Mouse (Mus musculus): ENCODE measurements at regions not wholly inside any gene's neighbourhood (a gene's known extent, or its start where the extent isn't known, plus 50 kb on each side); places are given as distances from the start of the nearest gene placed in this dataset.
A peak's percentile ranks its signal among the peaks of the same experiment; 100 is the strongest.

- H3K36me3 ChIP-seq (ENCODE audit: control insufficient read depth, insufficient read depth, low read length) = no peaks in the 10 kb centered on the region
- no peak for TF ChIP-seq CTCF (IDR thresholded peaks at IDR 0.05; ENCODE audit: control insufficient read depth, insufficient read depth, insufficient replicate concordance, low read depth, low read length)
- TF ChIP-seq POLR2A (IDR thresholded peaks at IDR 0.05; ENCODE audit: control insufficient read depth, low read depth, low read length) = no peak
- H3K27me3 ChIP-seq (ENCODE audit: control insufficient read depth, insufficient read depth, low read length) = no peaks in the 10 kb centered on the region
- H3K27ac ChIP-seq (ENCODE audit: control insufficient read depth, insufficient read depth, low read depth, low read length) = no peak overlapping the region
- no peak overlapping the region for H3K4me3 ChIP-seq (ENCODE audit: control insufficient read depth, low read depth, low read length)
- no peaks in the 10 kb centered on the region for H3K4me1 ChIP-seq (ENCODE audit: control insufficient read depth, insufficient read depth, low read length)
Observed at GRCm38 (mm10) chr16:76830371-76830770, 183.1 kb upstream of the Usp25 start.

GRCm38 (mm10) chr16:76827674-76828441 is 185.6 kb upstream of the Usp25 start:
- Histone ChIP-seq H3K4me3 (ENCODE audit: control insufficient read depth, low read depth, low read length) (no peak overlapping the region), H3K27ac (ENCODE audit: control insufficient read depth, insufficient read depth, low read depth, low read length) (no peak overlapping the region), H3K27me3 (ENCODE audit: control insufficient read depth, insufficient read depth, low read length) (no peaks in the 10 kb centered on the region), H3K4me1 (ENCODE audit: control insufficient read depth, insufficient read depth, low read length) (no peaks in the 10 kb centered on the region), H3K36me3 (ENCODE audit: control insufficient read depth, insufficient read depth, low read length) (no peaks in the 10 kb centered on the region)
- TF ChIP-seq POLR2A (IDR thresholded peaks at IDR 0.05; ENCODE audit: control insufficient read depth, low read depth, low read length) (no peak), CTCF (IDR thresholded peaks at IDR 0.05; ENCODE audit: control insufficient read depth, insufficient read depth, insufficient replicate concordance, low read depth, low read length) (no peak)

GRCm38 (mm10) chr16:76821261-76821660 is 192.2 kb upstream of the Usp25 start:
- no peak for TF ChIP-seq POLR2A (IDR thresholded peaks at IDR 0.05; ENCODE audit: control insufficient read depth, low read depth, low read length)
- no peak for TF ChIP-seq CTCF (IDR thresholded peaks at IDR 0.05; ENCODE audit: control insufficient read depth, insufficient read depth, insufficient replicate concordance, low read depth, low read length)
- Histone ChIP-seq H3K36me3 (ENCODE audit: control insufficient read depth, insufficient read depth, low read length) (no peaks in the 10 kb centered on the region), H3K4me3 (ENCODE audit: control insufficient read depth, low read depth, low read length) (no peak overlapping the region), H3K27me3 (ENCODE audit: control insufficient read depth, insufficient read depth, low read length) (no peaks in the 10 kb centered on the region), H3K27ac (ENCODE audit: control insufficient read depth, insufficient read depth, low read depth, low read length) (no peak overlapping the region), H3K4me1 (ENCODE audit: control insufficient read depth, insufficient read depth, low read length) (peaks cover 2% of the 10 kb centered on the region)

- Histone ChIP-seq H3K27ac (ENCODE audit: control insufficient read depth, insufficient read depth, low read depth, low read length) (no peak overlapping the region), H3K4me3 (ENCODE audit: control insufficient read depth, low read depth, low read length) (no peak overlapping the region), H3K27me3 (ENCODE audit: control insufficient read depth, insufficient read depth, low read length) (no peaks in the 10 kb centered on the region), H3K36me3 (ENCODE audit: control insufficient read depth, insufficient read depth, low read length) (no peaks in the 10 kb centered on the region), H3K4me1 (ENCODE audit: control insufficient read depth, insufficient read depth, low read length) (peaks cover 2% of the 10 kb centered on the region)
- TF ChIP-seq CTCF (IDR thresholded peaks at IDR 0.05; ENCODE audit: control insufficient read depth, insufficient read depth, insufficient replicate concordance, low read depth, low read length) = no peak
- no peak for TF ChIP-seq POLR2A (IDR thresholded peaks at IDR 0.05; ENCODE audit: control insufficient read depth, low read depth, low read length)
Observed at GRCm38 (mm10) chr16:76816056-76816885, 197.2 kb upstream of the Usp25 start.

GRCm38 (mm10) chr16:76803725-76804124 is 209.8 kb upstream of the Usp25 start:
- Histone ChIP-seq H3K4me1 (ENCODE audit: control insufficient read depth, insufficient read depth, low read length) (no peaks in the 10 kb centered on the region), H3K27ac (ENCODE audit: control insufficient read depth, insufficient read depth, low read depth, low read length) (no peak overlapping the region), H3K27me3 (ENCODE audit: control insufficient read depth, insufficient read depth, low read length) (no peaks in the 10 kb centered on the region), H3K4me3 (ENCODE audit: control insufficient read depth, low read depth, low read length) (no peak overlapping the region), H3K36me3 (ENCODE audit: control insufficient read depth, insufficient read depth, low read length) (no peaks in the 10 kb centered on the region)
- TF ChIP-seq CTCF (IDR thresholded peaks at IDR 0.05; ENCODE audit: control insufficient read depth, insufficient read depth, insufficient replicate concordance, low read depth, low read length) = peak; percentile 36; the same call in 1 of the 2 replicates
- TF ChIP-seq POLR2A (IDR thresholded peaks at IDR 0.05; ENCODE audit: control insufficient read depth, low read depth, low read length) = no peak

- H3K27ac ChIP-seq (ENCODE audit: control insufficient read depth, insufficient read depth, low read depth, low read length) = peak overlapping the region; percentile 1; the same call in 1 of the 2 replicates
- H3K4me1 ChIP-seq (ENCODE audit: control insufficient read depth, insufficient read depth, low read length) = no peaks in the 10 kb centered on the region
- no peak for TF ChIP-seq POLR2A (IDR thresholded peaks at IDR 0.05; ENCODE audit: control insufficient read depth, low read depth, low read length)
- TF ChIP-seq CTCF (IDR thresholded peaks at IDR 0.05; ENCODE audit: control insufficient read depth, insufficient read depth, insufficient replicate concordance, low read depth, low read length) = peak; percentile 48; the same call in 1 of the 2 replicates
- no peak overlapping the region for H3K4me3 ChIP-seq (ENCODE audit: control insufficient read depth, low read depth, low read length)
- H3K27me3 ChIP-seq (ENCODE audit: control insufficient read depth, insufficient read depth, low read length) = no peaks in the 10 kb centered on the region
- no peaks in the 10 kb centered on the region for H3K36me3 ChIP-seq (ENCODE audit: control insufficient read depth, insufficient read depth, low read length)
Observed at GRCm38 (mm10) chr16:76786405-76787155, 226.9 kb upstream of the Usp25 start.
